Mouse (Mus musculus) liver, embryonic 18 days (tissue): ENCODE data around the gene Gm5916. TPM values are rescaled to one million over a fixed set of nuclear protein-coding genes. Genes with fewer than 3 reads are reported as not detected.

Source experiments
- polyA plus RNA-seq: library from polyadenylated mRNA; depleted of rRNA; stranded (reverse); fragments of >200 nt; gene quantifications from 2 replicates; pipeline ENCODE4 v1.2.3, GENCODE M21; 2012; rRNA removed

Gene Gm5916
- not detected in 2 replicates for polyA plus RNA-seq

GRCm38 (mm10) chr9:36128679-36129078 is at the start of gene Gm5916:
Gene Gm5916 (minus strand): TSS chr9:36128779.

Other genes starting within 250 kb of the Gm5916 start
- not detected in 2 replicates for gene 9230113P08Rik, start 220.4 kb downstream of the Gm5916 start, polyA plus RNA-seq